Mouse (Mus musculus) intestine, embryonic 14.5 days (tissue): ENCODE results near the gene Sgms2. TPM values are rescaled to one million over a fixed set of nuclear protein-coding genes. Genes with fewer than 3 reads are reported as not detected.
A peak's percentile ranks its signal among the peaks of the same experiment; 100 is the strongest.

Experiments
- ATAC-seq: fragments of 200-750 bp; cut with Nextera tagmentation; replicated peaks from 2 replicates; pipeline ENCODE4 v1.8.0; 2017; ENCODE audit warnings: low read depth, moderate number of reproducible peaks, moderate TSS enrichment, moderate library complexity; ENCODE audit not compliant: low FRiP score, low TSS enrichment
- DNase-seq: peaks from one replicate; pipeline ENCODE4 v3.0.0-alpha.2; 2018; ENCODE audit warnings: low spot score
- H3K27ac ChIP-seq: fragments of 300-500 bp; sonication (generic); 2 replicates; pipeline ENCODE4 v1.5.1; 2014; ENCODE audit warnings: low read depth, mild to moderate bottlenecking, control low read depth
- H3K27me3 ChIP-seq: fragments of 300-500 bp; sonication (generic); replicated peaks from 2 replicates; pipeline ENCODE4 v1.6.1; 2014; ENCODE audit warnings: low read length, control low read depth; ENCODE audit not compliant: control insufficient read depth, insufficient read depth
- H3K36me3 ChIP-seq: fragments of 300-500 bp; sonication (generic); 2 replicates; pipeline ENCODE4 v1.6.1; 2014; ENCODE audit warnings: low read length, control low read depth; ENCODE audit not compliant: control insufficient read depth, insufficient read depth
- H3K4me1 ChIP-seq: fragments of 300-500 bp; sonication (generic); replicated peaks from 2 replicates; pipeline ENCODE4 v1.6.1; 2014; ENCODE audit warnings: low read length, control low read depth, mixed read lengths; ENCODE audit not compliant: control insufficient read depth, insufficient read depth
- H3K4me2 ChIP-seq: fragments of 300-500 bp; sonication (generic); 2 replicates; pipeline ENCODE4 v1.6.1; 2014; ENCODE audit warnings: low read length
- H3K4me3 ChIP-seq: fragments of 300-500 bp; sonication (generic); 2 replicates; pipeline ENCODE4 v1.5.1; 2014; ENCODE audit warnings: low read depth, low read length, control low read depth, mixed read lengths
- H3K9ac ChIP-seq: fragments of 300-500 bp; sonication (generic); 2 replicates; pipeline ENCODE4 v1.6.1; 2014; ENCODE audit warnings: mild to moderate bottlenecking, low read length
- H3K9me3 ChIP-seq: fragments of 300-500 bp; sonication (generic); 2 replicates; pipeline ENCODE4 v1.6.1; 2016; ENCODE audit warnings: low read length, control low read depth; ENCODE audit not compliant: control insufficient read depth
- WGBS: fragments of 180-500 bp; shearing (Covaris S2); extraction: QIAGEN DNeasy Blood & Tissue Kit; methylation state at CpG from one replicate; pipeline ENCODE4 v1.1.7; 2014; 5-methylcytosine and 5-hydroxymethylcytosine counted together
- polyA plus RNA-seq: library from polyadenylated mRNA; unstranded; fragments of >200 nt; fragmentation: Nextera tagmentation; extraction: Ambion mirVana; gene quantifications from 2 replicates; pipeline ENCODE4 v1.2.1, GENCODE M21; 2014

Gene Sgms2
- polyA plus RNA-seq, 1 experiment from 2014 or later: 12.4 TPM

- Histone ChIP-seq H3K4me3 (no peak overlapping the region), H3K27me3 (no peaks in the 10 kb centered on the region), H3K4me1 (peaks cover 14% of the 10 kb centered on the region), H3K4me2 (no peak overlapping the region), H3K9ac (no peak overlapping the region), H3K36me3 (no peaks in the 10 kb centered on the region), H3K9me3 (no peaks in the 10 kb centered on the region), H3K27ac (no peak overlapping the region)
- WGBS: 33% methylated on average over 3 of the region's 3 CpGs
- ATAC-seq (no peak), DNase-seq (no peak)
Measured at GRCm38 (mm10) chr3:131469636-131470035, 21.6 kb downstream of the Sgms2 start.

- no peak overlapping the region for H3K9ac ChIP-seq
- H3K4me3 ChIP-seq: no peak overlapping the region
- ATAC-seq (no peak), DNase-seq (no peak)
- H3K4me1 ChIP-seq: peaks cover 17% of the 10 kb centered on the region
- H3K4me2 ChIP-seq: no peak overlapping the region
- H3K9me3 ChIP-seq: no peaks in the 10 kb centered on the region
- H3K36me3 ChIP-seq: no peaks in the 10 kb centered on the region
- WGBS: 60% methylated on average over 6 of the region's 6 CpGs
- H3K27ac ChIP-seq: no peak overlapping the region
- no peaks in the 10 kb centered on the region for H3K27me3 ChIP-seq
Measured at GRCm38 (mm10) chr3:131466371-131466770, 24.8 kb downstream of the Sgms2 start.

GRCm38 (mm10) chr3:131465536-131466260 is 25.5 kb downstream of the Sgms2 start:
- peaks cover 17% of the 10 kb centered on the region for H3K4me1 ChIP-seq
- H3K9me3 ChIP-seq: no peaks in the 10 kb centered on the region
- no peaks in the 10 kb centered on the region for H3K27me3 ChIP-seq
- H3K9ac ChIP-seq: no peak overlapping the region
- H3K4me3 ChIP-seq: no peak overlapping the region
- no peaks in the 10 kb centered on the region for H3K36me3 ChIP-seq
- H3K4me2 ChIP-seq: no peak overlapping the region
- no peak overlapping the region for H3K27ac ChIP-seq
- WGBS: 64% methylated on average over 3 of the region's 3 CpGs
- DNase-seq (no peak), ATAC-seq (no peak)

- H3K9ac ChIP-seq: no peak overlapping the region
- no peak for DNase-seq
- no peaks in the 10 kb centered on the region for H3K4me1 ChIP-seq
- no peak for ATAC-seq
- WGBS: 87% methylated on average over 7 of the region's 7 CpGs
- H3K27me3 ChIP-seq: no peaks in the 10 kb centered on the region
- H3K36me3 ChIP-seq: no peaks in the 10 kb centered on the region
- H3K9me3 ChIP-seq: no peaks in the 10 kb centered on the region
- H3K27ac ChIP-seq: no peak overlapping the region
- H3K4me2 ChIP-seq: no peak overlapping the region
- H3K4me3 ChIP-seq: no peak overlapping the region
Measured at GRCm38 (mm10) chr3:131372996-131373395, 118.2 kb downstream of the Sgms2 start.

- WGBS: 92% methylated on average over 8 of the region's 8 CpGs
- Histone ChIP-seq H3K4me3 (no peak overlapping the region), H3K36me3 (no peaks in the 10 kb centered on the region), H3K27ac (no peak overlapping the region), H3K9me3 (no peaks in the 10 kb centered on the region), H3K27me3 (no peaks in the 10 kb centered on the region), H3K4me2 (no peak overlapping the region), H3K9ac (no peak overlapping the region), H3K4me1 (no peaks in the 10 kb centered on the region)
- DNase-seq (no peak), ATAC-seq (no peak)
Measured at GRCm38 (mm10) chr3:131368678-131369077, 122.5 kb downstream of the Sgms2 start.

- Histone ChIP-seq H3K27me3 (no peaks in the 10 kb centered on the region), H3K4me2 (no peak overlapping the region), H3K9me3 (no peaks in the 10 kb centered on the region), H3K9ac (no peak overlapping the region), H3K4me1 (no peaks in the 10 kb centered on the region), H3K4me3 (no peak overlapping the region), H3K27ac (no peak overlapping the region), H3K36me3 (no peaks in the 10 kb centered on the region)
- ATAC-seq (no peak), DNase-seq (no peak)
- 83% methylated on average over 4 of the region's 4 CpGs for WGBS
Measured at GRCm38 (mm10) chr3:131367452-131367851, 123.8 kb downstream of the Sgms2 start.

GRCm38 (mm10) chr3:131364632-131365446 is 126.4 kb downstream of the Sgms2 start:
- Histone ChIP-seq H3K27me3 (no peaks in the 10 kb centered on the region), H3K27ac (peak overlapping the region; percentile 78), H3K36me3 (no peaks in the 10 kb centered on the region), H3K9ac (no peak overlapping the region), H3K4me1 (no peaks in the 10 kb centered on the region), H3K4me3 (no peak overlapping the region), H3K9me3 (no peaks in the 10 kb centered on the region), H3K4me2 (peak overlapping the region; percentile 28)
- DNase-seq: peak; percentile 74
- peak; percentile 87 for ATAC-seq
- 51% methylated on average over 23 of the region's 23 CpGs for WGBS

- Histone ChIP-seq H3K27ac (peak overlapping the region; percentile 78), H3K4me1 (no peaks in the 10 kb centered on the region), H3K9me3 (no peaks in the 10 kb centered on the region), H3K4me3 (no peak overlapping the region), H3K36me3 (no peaks in the 10 kb centered on the region), H3K27me3 (no peaks in the 10 kb centered on the region), H3K9ac (no peak overlapping the region), H3K4me2 (peak overlapping the region; percentile 28)
- no peak for DNase-seq
- ATAC-seq: peak; percentile 63
- 54% methylated on average over 8 of the region's 8 CpGs for WGBS
Measured at GRCm38 (mm10) chr3:131364194-131364593, 127.0 kb downstream of the Sgms2 start.
